Mouse (Mus musculus): Measurements from ENCODE around the gene Mettl11b. TPM values are rescaled to one million over a fixed set of nuclear protein-coding genes. Genes with fewer than 3 reads are reported as not detected.

The Mettl11b gene
- polyA plus RNA-seq, 1 experiment from 2014 or later = not detected

DNA sequence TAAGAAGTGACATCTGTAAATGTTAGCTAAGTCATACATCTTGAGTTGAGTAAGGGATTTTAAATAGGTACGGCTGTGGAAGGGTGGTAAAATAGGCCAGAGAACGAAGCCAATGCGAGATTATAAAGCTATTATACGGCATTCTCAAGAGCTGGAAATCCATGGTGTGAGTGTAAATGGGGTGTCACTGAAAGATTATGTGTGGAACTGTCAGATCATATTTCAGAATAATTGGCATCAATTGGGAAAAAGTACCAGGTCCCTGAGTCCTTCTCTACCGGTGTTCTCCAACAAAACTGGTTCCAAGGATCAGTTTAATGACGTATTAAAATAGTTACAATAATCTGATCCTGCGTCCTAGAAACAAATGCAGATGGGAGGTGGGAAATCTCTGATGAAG is 24.5 kb downstream of the Mettl11b start:
- H3K4me1 ChIP-seq (ENCODE audit: control insufficient read depth, insufficient read depth, low read length) = no peaks in the 10 kb centered on the region
- no peaks in the 10 kb centered on the region for H3K27me3 ChIP-seq (ENCODE audit: control insufficient read depth, insufficient read depth, low read length)
- H3K4me3 ChIP-seq (ENCODE audit: low read depth, low read length) = no peak overlapping the region
- H3K9me3 ChIP-seq (ENCODE audit: control insufficient read depth, low read length) = no peaks in the 10 kb centered on the region
- H3K27ac ChIP-seq (ENCODE audit: low read depth, low read length) = no peak overlapping the region
- WGBS = 91% methylated on average over 7 of the region's 7 CpGs
- H3K9ac ChIP-seq (replicated peaks; ENCODE audit: low read depth, low read length) = no peak overlapping the region
- no peak for ATAC-seq (ENCODE audit: low read depth)
- H3K36me3 ChIP-seq (ENCODE audit: control insufficient read depth, insufficient read depth, low read length) = no peaks in the 10 kb centered on the region
- H3K4me2 ChIP-seq (ENCODE audit: low read depth, low read length) = no peak overlapping the region

- no peaks in the 10 kb centered on the region for H3K27me3 ChIP-seq (ENCODE audit: control insufficient read depth, insufficient read depth, low read length)
- no peak overlapping the region for H3K4me2 ChIP-seq (ENCODE audit: low read depth, low read length)
- H3K4me3 ChIP-seq (ENCODE audit: low read depth, low read length) = no peak overlapping the region
- H3K4me1 ChIP-seq (ENCODE audit: control insufficient read depth, insufficient read depth, low read length) = no peaks in the 10 kb centered on the region
- WGBS = 90% methylated on average over 3 of the region's 3 CpGs
- no peak overlapping the region for H3K27ac ChIP-seq (ENCODE audit: low read depth, low read length)
- no peaks in the 10 kb centered on the region for H3K9me3 ChIP-seq (ENCODE audit: control insufficient read depth, low read length)
- no peaks in the 10 kb centered on the region for H3K36me3 ChIP-seq (ENCODE audit: control insufficient read depth, insufficient read depth, low read length)
- no peak overlapping the region for H3K9ac ChIP-seq (replicated peaks; ENCODE audit: low read depth, low read length)
- no peak for ATAC-seq (ENCODE audit: low read depth)
These were observed 25.3 kb downstream of the Mettl11b start for GRCm38 (mm10) chr1:163699702-163700101.

DNA sequence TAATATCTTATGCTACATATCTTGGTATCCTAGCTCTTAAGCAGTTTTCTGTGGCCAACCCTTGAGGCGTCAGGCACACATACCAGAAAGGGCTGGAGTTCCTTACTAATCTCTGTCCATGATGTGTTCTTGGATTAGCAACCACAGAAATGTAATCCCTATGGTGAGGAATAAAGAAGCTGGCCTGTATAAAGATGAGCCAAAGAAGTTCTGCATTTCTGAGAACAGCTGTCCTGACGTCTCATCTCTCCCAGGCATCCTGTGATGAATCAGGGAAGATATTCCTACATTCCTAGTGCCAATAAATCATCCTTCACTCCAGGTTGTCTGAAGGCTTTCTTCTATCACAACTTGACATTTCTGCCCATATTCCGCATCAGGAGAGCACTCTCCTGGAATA is 33.2 kb downstream of the Mettl11b start:
- WGBS = 85% methylated on average over 3 of the region's 3 CpGs
- no peak overlapping the region for H3K4me2 ChIP-seq (ENCODE audit: low read depth, low read length)
- H3K27me3 ChIP-seq (ENCODE audit: control insufficient read depth, insufficient read depth, low read length) = no peaks in the 10 kb centered on the region
- ATAC-seq (ENCODE audit: low read depth) = no peak
- H3K4me1 ChIP-seq (ENCODE audit: control insufficient read depth, insufficient read depth, low read length) = no peaks in the 10 kb centered on the region
- H3K27ac ChIP-seq (ENCODE audit: low read depth, low read length) = no peak overlapping the region
- no peaks in the 10 kb centered on the region for H3K9me3 ChIP-seq (ENCODE audit: control insufficient read depth, low read length)
- H3K9ac ChIP-seq (replicated peaks; ENCODE audit: low read depth, low read length) = no peak overlapping the region
- H3K4me3 ChIP-seq (ENCODE audit: low read depth, low read length) = no peak overlapping the region
- H3K36me3 ChIP-seq (ENCODE audit: control insufficient read depth, insufficient read depth, low read length) = no peaks in the 10 kb centered on the region

DNA sequence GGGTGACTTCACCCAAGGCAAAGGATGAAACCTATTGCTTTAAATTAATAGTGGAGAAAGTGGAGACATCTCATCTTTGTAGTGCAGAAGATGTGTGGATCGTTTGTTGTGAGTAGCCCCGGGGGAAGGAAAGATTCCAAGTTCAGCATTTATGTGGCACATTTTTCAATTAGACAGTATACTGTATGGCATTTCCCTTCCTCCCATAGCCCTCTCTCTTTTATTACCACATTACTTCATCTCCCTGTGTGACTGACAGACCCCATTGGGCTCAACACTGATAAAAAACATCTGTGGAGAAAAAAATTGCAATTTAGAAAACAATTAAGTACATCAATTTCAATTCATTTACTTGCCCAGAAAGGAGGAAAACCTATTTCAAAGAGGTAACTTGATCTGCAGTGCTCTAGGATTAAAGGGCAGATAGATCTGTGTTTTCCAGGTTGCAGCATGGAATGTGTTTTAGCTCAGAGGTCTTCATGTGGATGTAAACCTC is 42.0 kb downstream of the Mettl11b start:
- peak; percentile 28; the same call in 1 of the 2 replicates for ATAC-seq (ENCODE audit: low read depth)
- no peak overlapping the region for H3K4me2 ChIP-seq (ENCODE audit: low read depth, low read length)
- H3K27ac ChIP-seq (ENCODE audit: low read depth, low read length) = no peak overlapping the region
- H3K4me1 ChIP-seq (ENCODE audit: control insufficient read depth, insufficient read depth, low read length) = no peaks in the 10 kb centered on the region
- H3K9ac ChIP-seq (replicated peaks; ENCODE audit: low read depth, low read length) = no peak overlapping the region
- 40% methylated on average over 2 of the region's 2 CpGs for WGBS
- H3K27me3 ChIP-seq (ENCODE audit: control insufficient read depth, insufficient read depth, low read length) = no peaks in the 10 kb centered on the region
- H3K9me3 ChIP-seq (ENCODE audit: control insufficient read depth, low read length) = no peaks in the 10 kb centered on the region
- H3K4me3 ChIP-seq (ENCODE audit: low read depth, low read length) = no peak overlapping the region
- no peaks in the 10 kb centered on the region for H3K36me3 ChIP-seq (ENCODE audit: control insufficient read depth, insufficient read depth, low read length)

DNA sequence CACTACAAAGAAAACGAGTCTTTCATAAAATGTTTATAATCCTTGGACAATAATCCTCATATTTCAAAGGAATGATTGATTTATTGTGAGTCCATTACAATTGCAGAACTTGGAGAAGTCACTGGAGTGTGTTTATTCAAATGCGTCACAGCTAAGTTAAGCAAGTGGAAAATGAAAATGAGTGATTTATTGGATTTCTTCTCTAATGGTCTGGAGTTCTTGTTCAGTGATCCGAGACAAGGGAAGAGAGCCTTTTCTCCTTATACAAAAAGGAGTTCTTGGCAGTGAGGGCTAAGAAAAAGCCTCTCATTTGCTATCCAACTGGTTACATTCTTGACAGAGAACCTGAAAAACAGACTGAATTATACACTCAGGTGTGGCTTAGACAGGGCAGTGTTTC is 42.9 kb downstream of the Mettl11b start:
- Histone ChIP-seq H3K36me3 (ENCODE audit: control insufficient read depth, insufficient read depth, low read length) (no peaks in the 10 kb centered on the region), H3K27me3 (ENCODE audit: control insufficient read depth, insufficient read depth, low read length) (no peaks in the 10 kb centered on the region), H3K4me1 (ENCODE audit: control insufficient read depth, insufficient read depth, low read length) (no peaks in the 10 kb centered on the region), H3K4me2 (ENCODE audit: low read depth, low read length) (no peak overlapping the region), H3K4me3 (ENCODE audit: low read depth, low read length) (no peak overlapping the region), H3K27ac (ENCODE audit: low read depth, low read length) (no peak overlapping the region), H3K9ac (replicated peaks; ENCODE audit: low read depth, low read length) (no peak overlapping the region), H3K9me3 (ENCODE audit: control insufficient read depth, low read length) (no peaks in the 10 kb centered on the region)
- ATAC-seq (ENCODE audit: low read depth) = no peak
- WGBS = 51% methylated on average over 3 of the region's 3 CpGs

DNA sequence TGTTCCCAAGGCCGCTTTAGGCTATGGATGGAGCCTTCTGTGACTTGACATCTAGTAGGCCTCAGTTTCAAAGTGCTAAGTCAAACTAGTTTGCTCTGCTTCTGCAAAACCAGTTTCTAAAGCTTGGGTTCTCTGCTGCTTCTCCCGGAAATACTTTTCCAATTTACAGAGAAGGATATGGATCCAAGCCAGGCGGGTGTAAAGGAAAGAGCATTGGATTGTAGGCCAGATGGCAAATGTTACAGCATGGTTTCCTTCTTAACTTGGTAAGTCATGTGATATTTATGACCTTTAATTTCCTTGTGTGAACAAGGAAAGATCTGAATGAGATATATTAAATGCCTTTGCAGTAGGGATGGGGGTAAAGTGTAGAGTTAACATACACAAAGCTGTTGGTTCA is 52.2 kb downstream of the Mettl11b start:
- Histone ChIP-seq H3K36me3 (ENCODE audit: control insufficient read depth, insufficient read depth, low read length) (no peaks in the 10 kb centered on the region), H3K27me3 (ENCODE audit: control insufficient read depth, insufficient read depth, low read length) (no peaks in the 10 kb centered on the region), H3K27ac (ENCODE audit: low read depth, low read length) (no peak overlapping the region), H3K4me3 (ENCODE audit: low read depth, low read length) (no peak overlapping the region), H3K9ac (replicated peaks; ENCODE audit: low read depth, low read length) (no peak overlapping the region), H3K4me1 (ENCODE audit: control insufficient read depth, insufficient read depth, low read length) (no peaks in the 10 kb centered on the region), H3K9me3 (ENCODE audit: control insufficient read depth, low read length) (no peaks in the 10 kb centered on the region), H3K4me2 (ENCODE audit: low read depth, low read length) (no peak overlapping the region)
- WGBS = 93% methylated on average over 3 of the region's 3 CpGs
- no peak for ATAC-seq (ENCODE audit: low read depth)

GRCm38 (mm10) chr1:163671326-163671725 is 53.7 kb downstream of the Mettl11b start:
- 74% methylated on average over 4 of the region's 4 CpGs for WGBS
- H3K4me3 ChIP-seq (ENCODE audit: low read depth, low read length) = no peak overlapping the region
- no peak for ATAC-seq (ENCODE audit: low read depth)
- no peaks in the 10 kb centered on the region for H3K9me3 ChIP-seq (ENCODE audit: control insufficient read depth, low read length)
- H3K4me2 ChIP-seq (ENCODE audit: low read depth, low read length) = no peak overlapping the region
- H3K9ac ChIP-seq (replicated peaks; ENCODE audit: low read depth, low read length) = no peak overlapping the region
- no peaks in the 10 kb centered on the region for H3K27me3 ChIP-seq (ENCODE audit: control insufficient read depth, insufficient read depth, low read length)
- no peak overlapping the region for H3K27ac ChIP-seq (ENCODE audit: low read depth, low read length)
- H3K4me1 ChIP-seq (ENCODE audit: control insufficient read depth, insufficient read depth, low read length) = no peaks in the 10 kb centered on the region
- H3K36me3 ChIP-seq (ENCODE audit: control insufficient read depth, insufficient read depth, low read length) = no peaks in the 10 kb centered on the region

DNA sequence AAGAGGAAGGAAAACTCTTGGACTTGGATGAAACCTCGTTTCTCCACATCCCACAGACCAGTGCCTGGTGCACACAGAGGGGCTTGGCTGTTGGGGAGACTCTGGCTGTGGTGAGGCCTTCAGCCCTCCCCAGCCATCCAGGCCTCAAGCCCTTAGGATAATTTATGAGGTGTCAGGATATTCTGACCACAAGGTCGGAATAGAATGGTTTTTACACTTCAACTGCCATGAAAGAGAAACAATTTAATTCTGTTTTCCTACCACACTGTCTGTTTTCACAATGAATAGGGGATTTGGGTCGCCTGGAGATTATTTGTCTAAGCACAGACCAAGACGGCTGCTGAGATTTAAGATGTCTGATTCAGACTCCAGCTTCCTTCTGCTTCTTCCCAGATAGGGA is 54.3 kb downstream of the Mettl11b start:
- Histone ChIP-seq H3K27me3 (ENCODE audit: control insufficient read depth, insufficient read depth, low read length) (no peaks in the 10 kb centered on the region), H3K27ac (ENCODE audit: low read depth, low read length) (no peak overlapping the region), H3K4me3 (ENCODE audit: low read depth, low read length) (no peak overlapping the region), H3K4me1 (ENCODE audit: control insufficient read depth, insufficient read depth, low read length) (no peaks in the 10 kb centered on the region), H3K36me3 (ENCODE audit: control insufficient read depth, insufficient read depth, low read length) (no peaks in the 10 kb centered on the region), H3K4me2 (ENCODE audit: low read depth, low read length) (no peak overlapping the region), H3K9me3 (ENCODE audit: control insufficient read depth, low read length) (no peaks in the 10 kb centered on the region), H3K9ac (replicated peaks; ENCODE audit: low read depth, low read length) (no peak overlapping the region)
- ATAC-seq (ENCODE audit: low read depth) = no peak
- WGBS = 15% methylated on average over 4 of the region's 4 CpGs

- no peaks in the 10 kb centered on the region for H3K4me1 ChIP-seq (ENCODE audit: control insufficient read depth, insufficient read depth, low read length)
- H3K4me3 ChIP-seq (ENCODE audit: low read depth, low read length) = no peak overlapping the region
- 64% methylated on average over 4 of the region's 4 CpGs for WGBS
- H3K4me2 ChIP-seq (ENCODE audit: low read depth, low read length) = no peak overlapping the region
- no peaks in the 10 kb centered on the region for H3K9me3 ChIP-seq (ENCODE audit: control insufficient read depth, low read length)
- no peaks in the 10 kb centered on the region for H3K27me3 ChIP-seq (ENCODE audit: control insufficient read depth, insufficient read depth, low read length)
- no peak for ATAC-seq (ENCODE audit: low read depth)
- no peaks in the 10 kb centered on the region for H3K36me3 ChIP-seq (ENCODE audit: control insufficient read depth, insufficient read depth, low read length)
- no peak overlapping the region for H3K9ac ChIP-seq (replicated peaks; ENCODE audit: low read depth, low read length)
- H3K27ac ChIP-seq (ENCODE audit: low read depth, low read length) = no peak overlapping the region
These were observed 55.1 kb downstream of the Mettl11b start for GRCm38 (mm10) chr1:163669936-163670335.

DNA sequence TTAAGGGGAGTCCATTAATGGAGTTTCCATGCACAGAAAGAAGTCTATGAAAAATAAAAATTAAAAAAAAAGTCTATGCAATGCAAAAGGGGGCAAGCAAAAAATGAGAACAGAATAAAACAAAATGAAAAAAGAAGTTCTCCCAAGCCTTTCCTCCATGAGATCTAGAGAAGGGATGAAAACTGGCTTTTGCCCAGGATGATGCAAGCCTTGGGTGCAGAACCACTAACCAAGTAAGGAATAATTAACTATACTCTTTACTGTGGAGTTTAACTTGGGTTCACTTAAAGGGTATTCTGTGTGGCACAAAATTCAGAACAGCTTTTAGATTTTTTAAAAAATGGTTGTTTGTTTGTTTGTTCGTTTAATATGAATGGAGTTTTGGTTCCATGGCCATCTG is 62.6 kb downstream of the Mettl11b start:
- Histone ChIP-seq H3K9ac (replicated peaks; ENCODE audit: low read depth, low read length) (no peak overlapping the region), H3K9me3 (ENCODE audit: control insufficient read depth, low read length) (no peaks in the 10 kb centered on the region), H3K4me1 (ENCODE audit: control insufficient read depth, insufficient read depth, low read length) (no peaks in the 10 kb centered on the region), H3K4me2 (ENCODE audit: low read depth, low read length) (no peak overlapping the region), H3K27me3 (ENCODE audit: control insufficient read depth, insufficient read depth, low read length) (no peaks in the 10 kb centered on the region), H3K4me3 (ENCODE audit: low read depth, low read length) (no peak overlapping the region), H3K27ac (ENCODE audit: low read depth, low read length) (no peak overlapping the region), H3K36me3 (ENCODE audit: control insufficient read depth, insufficient read depth, low read length) (no peaks in the 10 kb centered on the region)
- WGBS = 81% methylated on average over 1 of the region's 1 CpGs
- no peak for ATAC-seq (ENCODE audit: low read depth)

Measured in neural tube, embryonic 14.5 days (tissue).